Mouse (Mus musculus) embryonic fibroblast, embryonic 13.5 days (primary cell): ENCODE data around the gene Tmem150b.

Experiments used
- CTCF ChIP-seq: IDR thresholded peaks from 2 replicates; pipeline ENCODE4 v1.5.1; 2011; ENCODE audit warnings: mild to moderate bottlenecking, control low read depth, low read length, moderate library complexity, borderline replicate concordance; ENCODE audit not compliant: insufficient read depth
- POLR2A ChIP-seq: IDR thresholded peaks from 2 replicates; pipeline ENCODE4 v1.6.1; 2011; ENCODE audit warnings: low read depth, mild to moderate bottlenecking, control low read depth, low read length, moderate library complexity

- TF ChIP-seq POLR2A: no peak
- no peak for TF ChIP-seq CTCF
Observed at GRCm38 (mm10) chr7:4749169-4749568, 24.1 kb upstream of the Tmem150b start.
